ENCODE assay signal across 13 mouse cellular contexts in genomic region chr8:89072968-89073382, GRCm38 (mm10). TPM values are rescaled to one million over a fixed set of nuclear protein-coding genes. Genes with fewer than 3 reads are reported as not detected.
DNase-seq lines count a peak whose midpoint lies in the region; ATAC-seq lines count a peak whose summit lies in the region.
"Had no signal": no experiment of that assay in that cellular context is flagged by ENCODE, and none has a peak within 500 bp of the region (broad histone marks: within the 10 kb centered on the region; RNA-seq: fewer than 3 reads in every experiment).

No protein-coding gene starts in this region.

- H3K4me1 ChIP-seq in limb, embryonic 15.5 days: peaks cover 11% of the 10 kb centered on the region
- H3K4me1 ChIP-seq: liver, embryonic 13.5 days had no signal

- WGBS in limb, embryonic 15.5 days: 10% methylated on average over 3 of the region's 3 CpGs

- intact Hi-C loops in gastrocnemius, postnatal 14 days (cut with DNase I; ENCODE audit: low total_unique reads): no loop called here

- H3K4me3 ChIP-seq in limb, embryonic 15.5 days: no peak overlapping the region
- H3K4me3 ChIP-seq: erythroblast, embryonic 14.5 days; liver, embryonic 13.5 days had no signal

- H3K27ac ChIP-seq in limb, embryonic 15.5 days: peak overlapping the region; percentile 5; the same call in 1 of the 2 replicates
- H3K27ac ChIP-seq: liver, embryonic 13.5 days had no signal

- no peaks in the 10 kb centered on the region for H3K27me3 ChIP-seq in limb, embryonic 15.5 days
- H3K27me3 ChIP-seq: liver, embryonic 13.5 days had no signal

- no peak overlapping the region for H3K4me2 ChIP-seq in limb, embryonic 15.5 days
- H3K4me2 ChIP-seq: liver, embryonic 13.5 days had no signal

- no peak overlapping the region for H3K9ac ChIP-seq in limb, embryonic 15.5 days
- H3K9ac ChIP-seq: liver, embryonic 13.5 days had no signal

- peak; percentile 30 for DNase-seq in embryo, embryonic 11 days
- no peak for DNase-seq in embryo, embryonic 9.5 days (ENCODE audit: extremely low spot score)
- peak; percentile 13 for DNase-seq in right cerebral cortex, postnatal 4 days
- DNase-seq in right cerebral cortex, postnatal 25 days: no peak
- DNase-seq in gastrocnemius, postnatal 14 days: no peak
- no peak for DNase-seq in layer of hippocampus, adult 8-10 months (ENCODE audit: low spot score in 2 of 2)
- DNase-seq: cerebellum, postnatal 25 days; liver, embryonic 13.5 days; thymus, postnatal 25 days had no signal

- H3K9me3 ChIP-seq in limb, embryonic 15.5 days: no peaks in the 10 kb centered on the region
- H3K9me3 ChIP-seq: liver, embryonic 13.5 days had no signal

- no peak for ATAC-seq in limb, embryonic 15.5 days (ENCODE audit: insufficient number of reproducible peaks, low FRiP score, low TSS enrichment, low read depth)
- ATAC-seq in megakaryocyte, adult 5-6 weeks (ENCODE audit: poor library complexity, severe bottlenecking): no peak

- H3K36me3 ChIP-seq in limb, embryonic 15.5 days: no peaks in the 10 kb centered on the region
- H3K36me3 ChIP-seq: liver, embryonic 13.5 days had no signal

RNA-seq across cellular contexts. Expression of gene Sall1, which starts 29.0 kb away (rescaled TPM):
- polyA plus RNA-seq in limb, embryonic 15.5 days (2015; fragmentation: Nextera tagmentation; extraction: Ambion mirVana): 4.5 and 6.0 TPM in 2 replicates
- total RNA-seq in gastrocnemius, postnatal 14 days (2021): under 1 TPM in 1 of 2 experiments, not detected in 1; 0.08 TPM
- total RNA-seq in layer of hippocampus, adult 8-10 months (2022): 10 to 100 TPM; 13.0 to 26.1 (median 19.3) TPM
- not detected in 2 replicates for total RNA-seq in megakaryocyte, adult 5-6 weeks (2015)
- not detected in 2 replicates for total RNA-seq in megakaryocyte, adult 5-6 weeks (2017)
- total RNA-seq: hematopoietic stem cell, adult 5-6 weeks had no signal
- polyA plus RNA-seq: erythroblast, embryonic 14.5 days had no signal

Comparison
In these comparisons a context has a peak if more than half of its experiments do, and no peak if none do; other contexts are left out.
1. DNase-seq: peak in embryo, embryonic 11 days (single experiment) and right cerebral cortex, postnatal 4 days (single experiment); none in embryo, embryonic 9.5 days (single experiment), right cerebral cortex, postnatal 25 days (single experiment), gastrocnemius, postnatal 14 days (single experiment) and layer of hippocampus, adult 8-10 months (0 of 2).
2. RNA of gene Sall1, which starts 29.0 kb away (total RNA-seq): 13.0 to 26.1 TPM in layer of hippocampus, adult 8-10 months; 0.08 TPM in gastrocnemius, postnatal 14 days and not detected in megakaryocyte, adult 5-6 weeks; every median in the first group is over 10 times any median in the second.